Mouse (Mus musculus) stomach, embryonic 14.5 days (tissue): ENCODE data around the gene Smoc2. TPM values are rescaled to one million over a fixed set of nuclear protein-coding genes. Genes with fewer than 3 reads are reported as not detected.

Experiments used
- ATAC-seq: fragments of 200-750 bp; cut with Nextera tagmentation; 2 replicates; pipeline ENCODE4 v1.8.0; 2017; ENCODE audit warnings: low read depth, moderate TSS enrichment; ENCODE audit not compliant: insufficient number of reproducible peaks, insufficient read depth, low FRiP score
- H3K27ac ChIP-seq: fragments of 300-500 bp; sonication (generic); 2 replicates; pipeline ENCODE4 v1.5.1; 2014; ENCODE audit warnings: mild to moderate bottlenecking, low read length, moderate library complexity, mixed read lengths
- H3K27me3 ChIP-seq: fragments of 300-500 bp; sonication (generic); 2 replicates; pipeline ENCODE4 v1.6.1; 2014; ENCODE audit warnings: low read length, control low read depth, mixed read lengths; ENCODE audit not compliant: control insufficient read depth, insufficient read depth
- H3K36me3 ChIP-seq: fragments of 300-500 bp; sonication (generic); 2 replicates; pipeline ENCODE4 v1.6.1; 2014; ENCODE audit warnings: mild to moderate bottlenecking, control low read depth, low read length, moderate library complexity, mixed read lengths; ENCODE audit not compliant: control insufficient read depth, insufficient read depth
- H3K4me1 ChIP-seq: fragments of 300-500 bp; sonication (generic); 2 replicates; pipeline ENCODE4 v1.6.1; 2014; ENCODE audit warnings: low read length, control low read depth, mixed read lengths; ENCODE audit not compliant: control insufficient read depth, insufficient read depth
- H3K4me2 ChIP-seq: fragments of 300-500 bp; sonication (generic); replicated peaks from 2 replicates; pipeline ENCODE4 v1.6.1; 2014; ENCODE audit warnings: low read depth, low read length, control low read depth
- H3K4me3 ChIP-seq: fragments of 300-500 bp; sonication (generic); 2 replicates; pipeline ENCODE4 v1.5.1; 2014; ENCODE audit warnings: low read depth, low read length, control low read depth
- H3K9ac ChIP-seq: fragments of 300-500 bp; sonication (generic); replicated peaks from 2 replicates; pipeline ENCODE4 v1.6.1; 2014; ENCODE audit warnings: low read depth, mild to moderate bottlenecking, control low read depth, low read length, moderate library complexity, mixed read lengths
- H3K9me3 ChIP-seq: fragments of 300-500 bp; sonication (generic); 2 replicates; pipeline ENCODE4 v1.6.1; 2016; ENCODE audit warnings: low read depth, low read length, control low read depth; ENCODE audit not compliant: control insufficient read depth
- whole genome bisulfite sequencing: fragments of 180-500 bp; shearing (Covaris S2); extraction: QIAGEN DNeasy Blood & Tissue Kit; methylation state at CpG from one replicate; pipeline ENCODE4 v1.1.7; 2014; 5-methylcytosine and 5-hydroxymethylcytosine counted together
- polyA plus RNA-seq: library from polyadenylated mRNA; unstranded; fragments of >200 nt; fragmentation: Nextera tagmentation; extraction: Ambion mirVana; gene quantifications from 2 replicates; pipeline ENCODE4 v1.2.1, GENCODE M21; 2014

Smoc2 gene
- polyA plus RNA-seq, 1 experiment from 2014 or later = 138 TPM

DNA sequence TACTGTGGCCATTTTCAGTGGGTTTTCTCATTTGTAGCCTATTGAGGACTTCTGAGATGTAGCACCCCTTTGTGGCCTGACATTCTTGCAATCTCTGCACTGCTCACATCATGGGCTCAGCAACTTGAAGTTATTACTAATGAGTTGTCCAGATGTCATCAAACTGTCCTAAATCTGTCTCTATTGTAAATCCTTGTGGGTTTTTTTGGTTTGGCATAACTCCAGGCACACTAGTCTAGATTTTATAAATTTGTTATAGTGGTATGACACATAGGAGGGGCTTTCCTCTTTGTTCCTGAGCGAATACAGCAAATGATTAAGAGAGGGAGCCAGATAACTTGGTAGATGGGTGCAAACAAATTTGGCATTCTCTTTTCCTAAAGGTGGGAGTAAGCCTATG lies 35.0 kb downstream of the Smoc2 start:
- no peak overlapping the region for H3K4me2 ChIP-seq
- no peaks in the 10 kb centered on the region for H3K27me3 ChIP-seq
- WGBS = 50% methylated on average over 1 of the region's 1 CpGs
- no peak overlapping the region for H3K4me3 ChIP-seq
- ATAC-seq = no peak
- H3K36me3 ChIP-seq = no peaks in the 10 kb centered on the region
- H3K9ac ChIP-seq = no peak overlapping the region
- H3K4me1 ChIP-seq = 0 out of 2 replicates have a peak, but pooled peaks cover 3% of the 10 kb centered on the region
- H3K27ac ChIP-seq = no peak overlapping the region
- no peaks in the 10 kb centered on the region for H3K9me3 ChIP-seq

DNA sequence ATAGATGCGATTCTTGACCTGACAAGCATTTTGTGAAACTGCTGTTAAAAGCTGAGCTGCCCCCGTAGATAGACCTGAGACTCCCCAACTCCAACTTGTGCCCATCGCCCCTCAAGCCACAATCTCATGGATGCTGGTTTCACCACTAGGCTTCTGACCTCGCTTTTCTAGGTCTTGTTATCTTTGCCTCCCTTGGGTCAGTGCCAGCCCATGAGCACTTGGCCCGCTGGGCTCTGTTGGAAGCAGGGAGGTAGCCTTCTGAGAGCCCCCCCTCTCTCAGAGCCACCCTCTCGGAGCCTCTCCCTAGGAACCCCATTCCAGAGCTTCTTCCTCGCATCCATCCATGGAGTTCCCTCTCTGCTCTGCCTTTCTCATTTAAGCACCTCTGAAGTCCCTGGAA lies 37.2 kb downstream of the Smoc2 start:
- no peak for ATAC-seq
- no peak overlapping the region for H3K4me3 ChIP-seq

DNA sequence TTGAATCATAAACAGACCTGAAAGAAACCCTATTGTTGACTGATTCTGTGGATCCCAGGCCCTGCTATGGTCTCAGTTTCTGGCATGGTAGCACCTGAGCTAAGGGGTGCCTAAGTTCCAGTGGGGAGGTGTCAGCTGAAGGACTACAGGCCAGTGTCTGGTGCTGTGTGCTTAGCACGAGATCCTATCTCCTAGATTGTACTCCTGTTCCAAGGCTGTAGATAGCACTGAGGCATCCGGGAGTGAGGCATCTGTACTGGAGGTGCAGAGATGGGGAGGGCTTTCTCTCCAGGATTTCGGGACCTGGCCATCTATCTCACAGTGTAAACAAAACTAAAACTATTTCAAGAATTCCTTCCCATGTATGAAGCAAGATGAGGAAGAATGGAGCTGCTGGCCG lies 38.1 kb downstream of the Smoc2 start:
- H3K4me1 ChIP-seq = no peaks in the 10 kb centered on the region
- no peak overlapping the region for H3K4me3 ChIP-seq
- H3K27ac ChIP-seq = no peak overlapping the region
- no peaks in the 10 kb centered on the region for H3K27me3 ChIP-seq
- H3K4me2 ChIP-seq = no peak overlapping the region
- H3K9me3 ChIP-seq = no peaks in the 10 kb centered on the region
- no peaks in the 10 kb centered on the region for H3K36me3 ChIP-seq
- no peak for ATAC-seq
- WGBS = 29% methylated on average over 4 of the region's 4 CpGs
- H3K9ac ChIP-seq = no peak overlapping the region

More for the DNA sequence above, 37.2 kb downstream of the Smoc2 start:
- 83% methylated on average over 7 of the region's 7 CpGs for WGBS
- Histone ChIP-seq H3K9me3 (no peaks in the 10 kb centered on the region), H3K36me3 (no peaks in the 10 kb centered on the region), H3K4me1 (no peaks in the 10 kb centered on the region), H3K27me3 (no peaks in the 10 kb centered on the region), H3K27ac (no peak overlapping the region), H3K9ac (no peak overlapping the region), H3K4me2 (no peak overlapping the region)

DNA sequence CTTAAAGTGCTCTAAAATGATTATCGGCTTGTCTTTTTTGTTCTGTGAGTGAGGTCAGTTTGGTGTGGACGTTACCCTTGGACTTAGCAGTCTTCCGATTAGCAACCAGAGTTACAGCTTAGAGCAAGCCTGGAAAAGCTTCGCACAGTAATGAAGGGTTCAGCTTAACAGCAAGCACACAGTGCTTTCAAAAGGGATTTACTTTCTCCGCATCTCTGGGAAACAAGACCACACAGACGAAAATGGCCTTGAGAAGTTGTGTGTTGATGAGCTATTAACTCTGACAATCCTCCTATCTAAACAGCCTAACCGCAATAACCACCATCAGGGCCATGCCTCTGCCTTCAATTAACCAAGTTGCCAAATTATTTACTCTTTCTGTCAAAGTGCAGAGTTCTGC lies 46.9 kb downstream of the Smoc2 start:
- H3K9me3 ChIP-seq = no peaks in the 10 kb centered on the region
- H3K36me3 ChIP-seq = no peaks in the 10 kb centered on the region
- no peak overlapping the region for H3K4me3 ChIP-seq
- H3K4me1 ChIP-seq = no peaks in the 10 kb centered on the region
- no peak overlapping the region for H3K27ac ChIP-seq
- H3K27me3 ChIP-seq = no peaks in the 10 kb centered on the region
- H3K9ac ChIP-seq = no peak overlapping the region
- no peak overlapping the region for H3K4me2 ChIP-seq
- 48% methylated on average over 7 of the region's 7 CpGs for WGBS
- ATAC-seq = no peak

DNA sequence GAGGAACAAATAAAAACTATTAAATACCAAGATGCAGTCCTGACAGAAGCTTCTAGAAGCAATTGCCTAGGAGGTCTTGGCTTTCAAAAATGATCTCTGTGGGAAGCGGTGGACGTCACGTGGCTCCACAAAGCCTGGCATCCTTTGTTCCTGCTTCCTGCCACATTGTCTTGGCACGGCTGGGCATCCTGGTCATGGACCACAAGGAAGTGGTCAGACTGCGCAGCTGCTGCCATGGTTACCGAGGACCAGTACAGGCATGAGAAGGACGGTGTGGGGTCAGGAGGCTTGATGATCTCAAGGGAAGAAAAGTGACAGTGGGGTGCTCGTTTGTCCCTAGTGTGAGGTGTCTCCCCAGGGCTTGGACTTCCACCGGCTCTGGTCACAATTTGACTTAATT lies 48.7 kb downstream of the Smoc2 start:
- H3K27me3 ChIP-seq = no peaks in the 10 kb centered on the region
- H3K27ac ChIP-seq = no peak overlapping the region
- WGBS = 83% methylated on average over 9 of the region's 9 CpGs
- H3K9me3 ChIP-seq = no peaks in the 10 kb centered on the region
- no peak overlapping the region for H3K4me2 ChIP-seq
- no peak for ATAC-seq
- H3K4me3 ChIP-seq = no peak overlapping the region
- no peak overlapping the region for H3K9ac ChIP-seq
- H3K4me1 ChIP-seq = no peaks in the 10 kb centered on the region
- no peaks in the 10 kb centered on the region for H3K36me3 ChIP-seq

DNA sequence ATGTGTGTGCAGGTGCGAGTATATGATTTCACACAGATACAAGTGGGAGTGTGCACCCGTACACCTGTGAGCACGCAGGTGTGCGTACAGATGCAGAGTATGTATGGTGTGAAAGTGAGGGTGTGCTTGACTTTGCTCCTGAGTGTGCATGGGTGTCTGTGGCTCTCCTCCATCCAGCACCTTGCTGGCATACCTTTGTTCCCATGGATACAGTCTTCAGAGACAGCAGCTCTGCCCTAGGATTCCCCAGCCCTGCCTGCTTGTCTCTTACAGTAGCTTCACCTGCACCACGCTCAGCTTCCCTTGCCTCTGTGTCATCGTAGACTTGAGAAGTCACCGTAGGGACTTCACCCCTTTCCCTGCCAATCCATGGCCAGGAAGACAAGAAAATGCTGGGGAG lies 51.2 kb downstream of the Smoc2 start:
- WGBS = 92% methylated on average over 7 of the region's 7 CpGs
- H3K27me3 ChIP-seq = no peaks in the 10 kb centered on the region
- H3K4me3 ChIP-seq = no peak overlapping the region
- no peaks in the 10 kb centered on the region for H3K4me1 ChIP-seq
- no peaks in the 10 kb centered on the region for H3K9me3 ChIP-seq
- no peaks in the 10 kb centered on the region for H3K36me3 ChIP-seq
- H3K4me2 ChIP-seq = no peak overlapping the region
- no peak overlapping the region for H3K9ac ChIP-seq
- no peak overlapping the region for H3K27ac ChIP-seq
- ATAC-seq = no peak

DNA sequence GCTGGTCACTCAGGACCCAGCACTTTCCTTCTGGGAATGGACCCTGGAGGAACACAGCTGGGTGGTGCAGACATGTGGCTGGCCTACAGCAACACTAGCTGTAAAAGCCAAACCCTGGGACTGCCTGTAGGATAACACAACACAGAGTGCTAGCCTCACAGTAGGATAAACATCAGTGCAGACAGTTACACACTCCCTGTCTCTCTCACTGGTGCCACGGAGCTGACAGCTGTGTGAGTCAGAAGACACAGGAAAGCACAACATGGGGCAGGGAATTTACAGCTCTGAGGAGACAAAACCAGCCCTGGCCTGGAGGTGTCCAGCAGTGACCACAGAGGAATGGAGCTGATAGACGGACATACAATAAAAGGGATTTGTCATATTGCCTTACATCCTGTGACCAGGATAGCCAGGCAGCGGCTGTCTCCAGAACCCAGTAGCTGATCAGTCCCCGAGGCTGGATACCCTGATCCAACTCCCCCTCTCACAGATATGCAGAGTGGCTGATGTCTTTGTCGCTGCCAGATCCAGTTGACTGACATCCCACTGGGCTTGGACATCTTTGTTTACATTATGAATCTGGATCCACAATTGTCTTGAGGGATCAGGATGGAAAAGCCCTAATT lies 60.7 kb downstream of the Smoc2 start:
- 61% methylated on average over 5 of the region's 5 CpGs for WGBS

DNA sequence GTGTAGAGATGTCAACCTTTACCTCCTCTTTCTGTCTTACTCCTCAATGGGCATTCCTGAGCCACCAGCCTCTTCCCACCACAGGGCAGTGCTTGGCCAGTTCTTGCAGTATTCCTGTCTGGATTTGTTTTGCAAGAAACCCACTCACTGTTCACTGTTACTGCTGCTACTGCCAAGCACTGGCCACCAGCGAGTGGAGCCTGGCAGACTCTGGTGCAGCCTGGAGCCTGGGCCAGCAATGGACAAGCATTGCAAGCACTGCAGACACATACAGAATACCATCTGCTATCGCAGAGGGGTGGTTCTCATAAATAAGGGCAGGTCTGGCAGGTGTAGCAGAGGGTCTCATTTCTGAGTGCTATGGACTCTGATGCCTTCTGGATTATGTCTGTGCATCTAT lies 61.4 kb downstream of the Smoc2 start:
- Histone ChIP-seq H3K27me3 (no peaks in the 10 kb centered on the region), H3K9ac (no peak overlapping the region), H3K9me3 (no peaks in the 10 kb centered on the region), H3K4me3 (no peak overlapping the region), H3K4me2 (no peak overlapping the region), H3K36me3 (no peaks in the 10 kb centered on the region; the same call in 1 of the 2 replicates), H3K4me1 (no peaks in the 10 kb centered on the region), H3K27ac (no peak overlapping the region)
- ATAC-seq = no peak
- 83% methylated on average over 2 of the region's 2 CpGs for WGBS

More for the DNA sequence above, 60.7 kb downstream of the Smoc2 start:
- Histone ChIP-seq H3K9me3 (no peaks in the 10 kb centered on the region), H3K27ac (no peak overlapping the region), H3K4me2 (no peak overlapping the region), H3K4me1 (no peaks in the 10 kb centered on the region), H3K4me3 (no peak overlapping the region), H3K9ac (no peak overlapping the region), H3K36me3 (no peaks in the 10 kb centered on the region; the same call in 1 of the 2 replicates), H3K27me3 (no peaks in the 10 kb centered on the region)
- no peak for ATAC-seq

DNA sequence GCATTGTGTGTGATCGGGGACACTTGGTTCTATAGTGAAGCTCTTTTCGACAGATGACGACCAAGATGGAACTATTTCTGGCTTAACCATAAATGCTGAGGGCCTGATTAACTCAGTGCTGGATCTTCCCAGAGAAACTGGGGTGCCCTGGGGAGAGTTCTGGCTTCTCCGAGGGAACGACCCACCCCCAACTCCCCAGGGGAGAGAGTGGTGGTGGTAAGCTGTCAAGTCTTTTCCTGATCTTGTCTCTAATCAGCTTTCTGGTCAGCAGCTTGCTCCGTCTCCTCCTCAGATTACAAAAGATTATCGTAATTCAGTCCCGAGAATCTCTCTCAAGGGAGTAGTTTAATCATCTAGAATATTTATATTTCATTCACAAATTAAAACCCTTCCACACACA lies 63.2 kb downstream of the Smoc2 start:
- H3K9ac ChIP-seq = no peak overlapping the region
- no peak overlapping the region for H3K27ac ChIP-seq
- no peaks in the 10 kb centered on the region; the same call in 1 of the 2 replicates for H3K36me3 ChIP-seq
- no peaks in the 10 kb centered on the region for H3K9me3 ChIP-seq
- H3K27me3 ChIP-seq = no peaks in the 10 kb centered on the region
- no peak for ATAC-seq
- 61% methylated on average over 8 of the region's 8 CpGs for WGBS
- no peak overlapping the region for H3K4me2 ChIP-seq
- H3K4me1 ChIP-seq = no peaks in the 10 kb centered on the region
- H3K4me3 ChIP-seq = no peak overlapping the region
